Mouse (Mus musculus) right cerebral cortex, postnatal 4 days (tissue): ENCODE measurements around the gene Celf2.

Experiments
- DNase-seq: peaks from one replicate; pipeline ENCODE4 v3.0.0-alpha.2; 2022

Celf2 gene

GRCm38 (mm10) chr2:6532341-6532740 lies 977.0 kb downstream of the Celf2 start:
- no peak for DNase-seq

GRCm38 (mm10) chr2:6528076-6528475 lies 981.3 kb downstream of the Celf2 start:
- no peak for DNase-seq

- no peak for DNase-seq
Observed at GRCm38 (mm10) chr2:6526825-6527224, 982.5 kb downstream of the Celf2 start.

GRCm38 (mm10) chr2:6526311-6526710 lies 983.1 kb downstream of the Celf2 start:
- DNase-seq: no peak

- no peak for DNase-seq
Observed at GRCm38 (mm10) chr2:6523924-6524300, 985.5 kb downstream of the Celf2 start.

GRCm38 (mm10) chr2:6523261-6523923 lies 986.0 kb downstream of the Celf2 start:
- no peak for DNase-seq

- DNase-seq: no peak
Observed at GRCm38 (mm10) chr2:6522411-6522810, 987.0 kb downstream of the Celf2 start.

- DNase-seq: no peak
Observed at GRCm38 (mm10) chr2:6513176-6513575, 996.2 kb downstream of the Celf2 start.

GRCm38 (mm10) chr2:6507071-6507470 lies 1002.3 kb downstream of the Celf2 start:
- DNase-seq: no peak

- DNase-seq: no peak
Observed at GRCm38 (mm10) chr2:6505979-6506811, 1003.2 kb downstream of the Celf2 start.

- DNase-seq: no peak
Observed at GRCm38 (mm10) chr2:6505531-6505930, 1003.8 kb downstream of the Celf2 start.

- no peak for DNase-seq
Observed at GRCm38 (mm10) chr2:6498101-6498500, 1011.3 kb downstream of the Celf2 start.

- DNase-seq: no peak
Observed at GRCm38 (mm10) chr2:6497636-6498035, 1011.7 kb downstream of the Celf2 start.

GRCm38 (mm10) chr2:6493886-6494285 lies 1015.5 kb downstream of the Celf2 start:
- no peak for DNase-seq

GRCm38 (mm10) chr2:6490870-6491269 lies 1018.5 kb downstream of the Celf2 start:
- DNase-seq: no peak

- DNase-seq: no peak
Observed at GRCm38 (mm10) chr2:6490076-6490475, 1019.3 kb downstream of the Celf2 start.
